14 mouse cellular contexts compared by ENCODE assay signal in the genomic region with DNA sequence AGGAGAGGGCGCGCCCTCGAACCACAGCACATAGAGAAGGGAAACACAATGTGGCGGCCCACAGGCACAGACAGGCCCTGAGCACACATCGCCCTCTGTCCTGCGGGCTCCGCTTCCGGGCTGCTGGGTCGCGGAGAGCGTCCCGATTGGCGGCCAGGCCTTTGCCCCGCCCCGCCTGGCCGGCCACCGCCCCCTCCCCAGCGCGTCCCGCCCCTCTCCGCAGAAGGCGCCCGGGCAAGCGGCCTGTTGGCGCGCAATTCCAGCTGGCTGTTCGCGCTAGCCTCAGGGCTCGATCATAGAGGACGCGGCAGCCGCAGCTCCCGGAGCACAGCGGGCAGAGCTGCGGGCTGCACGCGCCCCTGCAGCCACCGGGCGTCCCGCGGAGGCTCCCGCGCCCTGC.
DNase-seq lines count a peak whose midpoint lies in the region; ATAC-seq and TF ChIP-seq lines count a peak whose summit lies in the region.
"Had no signal": no experiment of that assay in that cellular context is flagged by ENCODE, and none has a peak within 500 bp of the region (broad histone marks: within the 10 kb centered on the region; RNA-seq: fewer than 3 reads in every experiment).

No protein-coding gene starts in this region.

- H3K36me3 ChIP-seq in testis, adult 2 months (ENCODE audit: control insufficient read depth, insufficient read depth, low read length) = no peaks in the 10 kb centered on the region
- H3K36me3 ChIP-seq in midbrain, postnatal 0 days (ENCODE audit: insufficient read depth, low read length) = no peaks in the 10 kb centered on the region
- H3K36me3 ChIP-seq: intestine, embryonic 15.5 days had no signal

- no peak overlapping the region for H3K9ac ChIP-seq in midbrain, postnatal 0 days (replicated peaks; ENCODE audit: low read length, poor library complexity, severe bottlenecking)
- H3K9ac ChIP-seq: intestine, embryonic 15.5 days had no signal

- intact Hi-C loops in gastrocnemius, postnatal 14 days (cut with DNase I; ENCODE audit: low total_unique reads) = no loop called here

- peak overlapping the region; percentile 27 for H3K4me3 ChIP-seq in testis, adult 2 months (ENCODE audit: control insufficient read depth, low read depth, low read length)
- no peak overlapping the region for H3K4me3 ChIP-seq in midbrain, postnatal 0 days (ENCODE audit: low read depth, low read length)
- H3K4me3 ChIP-seq: intestine, embryonic 15.5 days had no signal

- WGBS in midbrain, postnatal 0 days = 19% methylated on average over 25 of the region's 43 CpGs

- H3K9me3 ChIP-seq in midbrain, postnatal 0 days (ENCODE audit: low read length) = peaks cover 6% of the 10 kb centered on the region; the same call in 1 of the 2 replicates
- H3K9me3 ChIP-seq: intestine, embryonic 15.5 days had no signal

- peak; percentile 12 for DNase-seq in gastrocnemius, postnatal 25 days
- no peak for DNase-seq in gastrocnemius, postnatal 14 days
- DNase-seq in ovary, postnatal 36 days (ENCODE audit: low spot score) = peak; percentile 4
- no peak for DNase-seq in ovary, postnatal 14 days (ENCODE audit: low spot score)
- peak; percentile 49 for DNase-seq in WW6 (ENCODE audit: low read depth, low spot score)
- DNase-seq in neural tube, embryonic 10.5 days (ENCODE audit: extremely low spot score, low spot score) = no peak
- no peak for DNase-seq in midbrain, postnatal 0 days (ENCODE audit: low spot score)
- DNase-seq: cerebellum, adult 11 months; lung, adult 18-20 months; retina, postnatal 1 day had no signal

- H3K27ac ChIP-seq in testis, adult 2 months (ENCODE audit: control insufficient read depth, insufficient read depth, low read depth, low read length) = no peak overlapping the region
- H3K27ac ChIP-seq in midbrain, postnatal 0 days (ENCODE audit: low read depth, low read length) = no peak overlapping the region
- H3K27ac ChIP-seq: intestine, embryonic 15.5 days had no signal

- TF ChIP-seq POLR2A in testis, adult 2 months (IDR thresholded peaks at IDR 0.05; ENCODE audit: control insufficient read depth, low read depth, low read length) = no peak

- H3K4me1 ChIP-seq in testis, adult 2 months (ENCODE audit: control insufficient read depth, insufficient read depth, low read length) = peaks cover 3% of the 10 kb centered on the region
- H3K4me1 ChIP-seq in midbrain, postnatal 0 days (ENCODE audit: insufficient read depth, low read length) = no peaks in the 10 kb centered on the region
- H3K4me1 ChIP-seq: intestine, embryonic 15.5 days had no signal

- no peaks in the 10 kb centered on the region for H3K27me3 ChIP-seq in testis, adult 2 months (ENCODE audit: control insufficient read depth, insufficient read depth, low read length)
- no peaks in the 10 kb centered on the region for H3K27me3 ChIP-seq in midbrain, postnatal 0 days (ENCODE audit: insufficient read depth, low read length)
- H3K27me3 ChIP-seq: CH12.LX; intestine, embryonic 15.5 days had no signal

- H3K4me2 ChIP-seq in midbrain, postnatal 0 days (ENCODE audit: low read depth, low read length, poor library complexity, severe bottlenecking) = no peak overlapping the region
- H3K4me2 ChIP-seq: intestine, embryonic 15.5 days; midbrain, embryonic 11.5 days had no signal

- TF ChIP-seq CTCF in testis, adult 2 months (IDR thresholded peaks at IDR 0.05; ENCODE audit: control insufficient read depth, insufficient read depth, insufficient replicate concordance, low read depth, low read length) = no peak
- no peak for TF ChIP-seq CTCF in midbrain, postnatal 0 days (IDR thresholded peaks at IDR 0.05)

- no peak for ATAC-seq in midbrain, postnatal 0 days (ENCODE audit: low FRiP score)
- ATAC-seq: intestine, embryonic 15.5 days had no signal

Comparison
In these comparisons a context has a peak if more than half of its experiments do, and no peak if none do; other contexts are left out.
1. DNase-seq: peak in gastrocnemius, postnatal 25 days (single experiment), ovary, postnatal 36 days (single experiment) and WW6 (single experiment); none in gastrocnemius, postnatal 14 days (single experiment), ovary, postnatal 14 days (single experiment), neural tube, embryonic 10.5 days (single experiment) and midbrain, postnatal 0 days (single experiment).